Mouse (Mus musculus) hindbrain, postnatal 0 days (tissue): Measurements from ENCODE around the gene Zdhhc18. TPM values are rescaled to one million over a fixed set of nuclear protein-coding genes. Genes with fewer than 3 reads are reported as not detected.

Experiments used
- ATAC-seq: fragments of 200-750 bp; cut with Nextera tagmentation; 2 replicates; pipeline ENCODE4 v1.8.0; 2017; ENCODE audit warnings: mild to moderate bottlenecking, moderate TSS enrichment, moderate library complexity
- DNase-seq: peaks from one replicate; pipeline ENCODE4 v3.0.0-alpha.2; 2015; ENCODE audit warnings: low spot score
- H3K27ac ChIP-seq: fragments of 300-500 bp; sonication (generic); 2 replicates; pipeline ENCODE4 v1.5.1; 2014; ENCODE audit warnings: mild to moderate bottlenecking
- H3K27me3 ChIP-seq: fragments of 300-500 bp; sonication (generic); 2 replicates; pipeline ENCODE4 v1.6.1; 2014; ENCODE audit warnings: low read length, mixed read lengths; ENCODE audit not compliant: insufficient read depth
- H3K36me3 ChIP-seq: fragments of 300-500 bp; sonication (generic); 2 replicates; pipeline ENCODE4 v1.6.1; 2014; ENCODE audit warnings: low read length, mixed read lengths; ENCODE audit not compliant: insufficient read depth
- H3K4me1 ChIP-seq: fragments of 300-500 bp; sonication (generic); 2 replicates; pipeline ENCODE4 v1.6.1; 2014; ENCODE audit warnings: antibody characterized with exemption, low read length, mixed read lengths; ENCODE audit not compliant: insufficient read depth
- H3K4me2 ChIP-seq: fragments of 300-500 bp; sonication (generic); 2 replicates; pipeline ENCODE4 v1.6.1; 2014; ENCODE audit warnings: low read depth, mild to moderate bottlenecking, low read length, moderate library complexity, mixed read lengths
- H3K4me3 ChIP-seq: fragments of 300-500 bp; sonication (generic); 2 replicates; pipeline ENCODE4 v1.5.1; 2014; ENCODE audit warnings: low read length
- H3K9ac ChIP-seq: fragments of 300-500 bp; sonication (generic); replicated peaks from 2 replicates; pipeline ENCODE4 v1.6.1; 2014; ENCODE audit warnings: mild to moderate bottlenecking, low read length, moderate library complexity, mixed read lengths
- H3K9me3 ChIP-seq: fragments of 300-500 bp; sonication (generic); 2 replicates; pipeline ENCODE4 v1.6.1; 2016; ENCODE audit warnings: low read length, mixed read lengths
- CTCF ChIP-seq: IDR thresholded peaks from 2 replicates; pipeline ENCODE4 v1.5.1; 2016; ENCODE audit warnings: antibody characterized with exemption, control low read depth, low read depth
- WGBS: fragments of 180-500 bp; shearing (Covaris S2); extraction: QIAGEN DNeasy Blood & Tissue Kit; methylation state at CpG from one replicate; pipeline ENCODE4 v1.1.7; 2014; 5-methylcytosine and 5-hydroxymethylcytosine counted together
- microRNA-seq, 2 experiments: library from miRNA; unstranded; fragments of <30 nt; microRNA quantifications; one replicate each; pipeline ENCODE4; 2016
- polyA plus RNA-seq: library from polyadenylated mRNA; unstranded; fragments of >200 nt; fragmentation: Nextera tagmentation; extraction: Ambion mirVana; gene quantifications from 2 replicates; pipeline ENCODE4 v1.2.1, GENCODE M21; 2015
- total RNA-seq: library from RNA; depleted of rRNA; stranded (reverse); fragments of >200 nt; gene quantifications from 2 replicates; pipeline ENCODE4 v1.2.3, GENCODE M21; 2014; rRNA removed

Zdhhc18 gene
- total and polyA plus RNA-seq, 2 experiments from 2014 or later: 8.2 to 22.6 TPM

- no peaks in the 10 kb centered on the region for H3K36me3 ChIP-seq
- no peaks in the 10 kb centered on the region for H3K9me3 ChIP-seq
- no peak overlapping the region for H3K4me2 ChIP-seq
- TF ChIP-seq CTCF: no peak
- H3K4me3 ChIP-seq: no peak overlapping the region
- H3K27me3 ChIP-seq: no peaks in the 10 kb centered on the region
- H3K27ac ChIP-seq: no peak overlapping the region
- peak; percentile 51; the same call in 1 of the 2 replicates for ATAC-seq
- WGBS: 47% methylated on average over 11 of the region's 11 CpGs
- no peaks in the 10 kb centered on the region for H3K4me1 ChIP-seq
- no peak overlapping the region for H3K9ac ChIP-seq
- DNase-seq: peak; percentile 73
Measured at GRCm38 (mm10) chr4:133563123-133563571, 86.8 kb downstream of the Zdhhc18 start.

DNA sequence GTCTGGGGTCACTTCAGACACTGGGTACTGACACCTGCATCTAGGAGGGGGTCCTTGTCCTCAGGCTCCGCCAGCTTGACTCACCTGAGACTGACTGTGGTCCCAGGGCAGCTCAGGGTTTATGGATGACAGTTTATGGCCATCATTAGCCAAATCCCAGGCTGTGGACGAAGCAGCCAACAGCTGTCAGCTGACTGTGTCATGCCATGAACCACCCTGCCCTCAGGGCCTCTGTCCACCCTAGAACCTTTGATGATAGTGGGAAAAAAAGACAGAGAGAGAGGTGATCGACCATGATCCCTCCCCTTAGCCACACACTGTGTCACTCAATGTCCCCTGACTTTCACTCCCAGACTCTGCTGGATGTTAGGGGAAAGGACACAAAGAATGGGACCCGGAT lies 88.3 kb downstream of the Zdhhc18 start:
- TF ChIP-seq CTCF: no peak
- Histone ChIP-seq H3K4me2 (no peak overlapping the region), H3K27ac (no peak overlapping the region), H3K9ac (no peak overlapping the region), H3K4me3 (no peak overlapping the region), H3K36me3 (no peaks in the 10 kb centered on the region), H3K4me1 (no peaks in the 10 kb centered on the region), H3K9me3 (no peaks in the 10 kb centered on the region), H3K27me3 (no peaks in the 10 kb centered on the region)
- DNase-seq (no peak), ATAC-seq (no peak)
- 80% methylated on average over 4 of the region's 4 CpGs for WGBS

DNA sequence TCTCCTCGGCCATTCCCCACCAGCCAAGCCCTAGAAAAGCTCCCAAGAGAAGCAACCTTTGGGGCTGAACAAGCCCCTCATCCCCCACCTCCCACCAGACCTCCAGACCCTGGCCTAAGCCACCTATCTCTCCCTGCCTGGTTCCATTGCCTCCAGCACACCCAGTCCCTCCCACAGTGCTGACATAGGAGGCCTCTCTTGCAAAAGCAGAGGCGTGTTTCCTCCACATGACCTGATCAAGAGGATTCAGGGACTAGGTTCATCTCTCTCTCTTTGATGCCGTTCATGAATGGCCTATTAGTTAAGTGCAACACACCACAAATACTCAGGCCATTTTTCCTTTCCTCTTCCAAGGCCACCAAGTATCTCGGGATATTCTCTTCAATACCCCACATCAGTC lies 90.1 kb downstream of the Zdhhc18 start:
- no peak overlapping the region for H3K4me2 ChIP-seq
- no peak for DNase-seq
- TF ChIP-seq CTCF: no peak
- no peaks in the 10 kb centered on the region for H3K9me3 ChIP-seq
- no peak overlapping the region for H3K9ac ChIP-seq
- no peaks in the 10 kb centered on the region for H3K36me3 ChIP-seq
- H3K27me3 ChIP-seq: no peaks in the 10 kb centered on the region
- no peak overlapping the region for H3K27ac ChIP-seq
- 85% methylated on average over 4 of the region's 4 CpGs for WGBS
- ATAC-seq: no peak
- no peak overlapping the region for H3K4me3 ChIP-seq
- no peaks in the 10 kb centered on the region for H3K4me1 ChIP-seq

DNA sequence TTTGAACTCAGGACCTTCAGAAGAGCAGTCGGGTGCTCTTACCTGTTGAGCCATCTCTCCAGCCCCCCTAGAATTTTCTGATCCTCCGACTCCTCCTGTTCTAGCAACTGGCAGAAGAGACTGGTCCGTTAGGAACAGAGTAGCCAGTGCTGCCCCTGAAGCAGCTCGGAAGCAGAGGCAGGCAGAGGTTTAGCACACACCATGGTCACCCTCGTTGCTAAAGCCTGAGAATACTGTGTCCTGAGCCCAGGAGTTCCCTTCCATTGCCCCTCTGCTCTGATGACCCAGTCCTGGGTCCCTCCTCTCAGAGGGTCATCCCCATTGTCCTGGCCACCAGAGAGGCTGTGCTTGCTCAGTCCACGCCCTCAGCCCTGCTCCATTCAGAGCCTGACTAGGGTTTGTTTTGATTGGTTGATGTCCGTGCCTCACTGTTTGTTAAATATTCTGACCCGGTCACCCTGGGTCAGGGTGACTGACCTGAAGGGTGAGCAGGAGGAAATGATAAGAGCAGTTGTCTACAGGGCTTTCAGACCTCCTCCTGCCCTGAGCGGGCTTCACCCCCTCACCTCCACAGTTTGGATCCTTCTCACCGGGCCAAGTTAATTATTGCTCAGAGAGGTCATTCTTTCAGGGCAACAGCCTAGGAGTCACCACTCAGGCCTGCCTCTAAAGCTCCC lies 92.8 kb downstream of the Zdhhc18 start:
- Histone ChIP-seq H3K27me3 (no peaks in the 10 kb centered on the region), H3K9me3 (no peaks in the 10 kb centered on the region), H3K36me3 (no peaks in the 10 kb centered on the region), H3K4me3 (no peak overlapping the region), H3K27ac (no peak overlapping the region), H3K4me1 (no peaks in the 10 kb centered on the region), H3K9ac (no peak overlapping the region), H3K4me2 (no peak overlapping the region)
- DNase-seq (no peak), ATAC-seq (no peak)
- no peak for TF ChIP-seq CTCF
- 27% methylated on average over 10 of the region's 10 CpGs for WGBS

Small RNA genes lying within 50 kb of the gene (microRNA-seq; reads per million reads assigned to microRNA genes)
- gene Gm23158: 0 reads per million in 2 experiments

Other genes with a start within 250 kb of the Zdhhc18 start
- gene Tent5b, start 170.0 kb downstream of the Zdhhc18 start, total RNA-seq: 1.3 and 3.6 TPM in 2 replicates
- gene Tent5b, start 170.0 kb downstream of the Zdhhc18 start, polyA plus RNA-seq: 0.49 and 0.55 TPM in 2 replicates
- gene Trnp1, start 151.6 kb downstream of the Zdhhc18 start, total RNA-seq: 48.1 and 54.5 TPM in 2 replicates
- gene Trnp1, start 151.6 kb downstream of the Zdhhc18 start, polyA plus RNA-seq: 20.9 and 22.0 TPM in 2 replicates
- gene Kdf1, start 131.2 kb downstream of the Zdhhc18 start, total RNA-seq: 0.11 and 0.26 TPM in 2 replicates
- 0.53 and 0.60 TPM in 2 replicates for gene Kdf1, start 131.2 kb downstream of the Zdhhc18 start, polyA plus RNA-seq
- gene Nudc, start 104.2 kb downstream of the Zdhhc18 start, total RNA-seq: 54.1 and 70.4 TPM in 2 replicates
- gene Nudc, start 104.2 kb downstream of the Zdhhc18 start, polyA plus RNA-seq: 265 and 272 TPM in 2 replicates
- 0.47 TPM in 1 of 2 replicates, not detected in the other for gene Nr0b2, start 96.8 kb downstream of the Zdhhc18 start, total RNA-seq
- gene Nr0b2, start 96.8 kb downstream of the Zdhhc18 start, polyA plus RNA-seq: 0.21 and 0.26 TPM in 2 replicates
- gene Gpatch3, start 75.4 kb downstream of the Zdhhc18 start, total RNA-seq: 8.3 and 8.8 TPM in 2 replicates
- gene Gpatch3, start 75.4 kb downstream of the Zdhhc18 start, polyA plus RNA-seq: 6.1 and 6.3 TPM in 2 replicates
- gene Gpn2, start 65.8 kb downstream of the Zdhhc18 start, total RNA-seq: 20.0 and 32.2 TPM in 2 replicates
- gene Gpn2, start 65.8 kb downstream of the Zdhhc18 start, polyA plus RNA-seq: 16.9 and 18.6 TPM in 2 replicates
- 1.1 and 2.8 TPM in 2 replicates for gene Sfn, start 48.0 kb downstream of the Zdhhc18 start, total RNA-seq
- gene Sfn, start 48.0 kb downstream of the Zdhhc18 start, polyA plus RNA-seq: 1.2 and 1.4 TPM in 2 replicates
- gene Pigv, start 22.5 kb upstream of the Zdhhc18 start, total RNA-seq: 11.3 and 13.4 TPM in 2 replicates
- 13.0 and 14.0 TPM in 2 replicates for gene Pigv, start 22.5 kb upstream of the Zdhhc18 start, polyA plus RNA-seq
- 54.1 and 59.1 TPM in 2 replicates for gene Arid1a, start 106.6 kb upstream of the Zdhhc18 start, total RNA-seq
- gene Arid1a, start 106.6 kb upstream of the Zdhhc18 start, polyA plus RNA-seq: 17.6 and 17.7 TPM in 2 replicates
- gene Rps6ka1, start 237.6 kb upstream of the Zdhhc18 start, total RNA-seq: 28.0 and 31.1 TPM in 2 replicates
- 20.4 and 22.6 TPM in 2 replicates for gene Rps6ka1, start 237.6 kb upstream of the Zdhhc18 start, polyA plus RNA-seq